Mouse (Mus musculus): Measurements from ENCODE around the gene Pbx1. TPM values are rescaled to one million over a fixed set of nuclear protein-coding genes. Genes with fewer than 3 reads are reported as not detected.

The Pbx1 gene
- polyA plus RNA-seq, 1 experiment from 2014 or later: 31.4 TPM

DNA sequence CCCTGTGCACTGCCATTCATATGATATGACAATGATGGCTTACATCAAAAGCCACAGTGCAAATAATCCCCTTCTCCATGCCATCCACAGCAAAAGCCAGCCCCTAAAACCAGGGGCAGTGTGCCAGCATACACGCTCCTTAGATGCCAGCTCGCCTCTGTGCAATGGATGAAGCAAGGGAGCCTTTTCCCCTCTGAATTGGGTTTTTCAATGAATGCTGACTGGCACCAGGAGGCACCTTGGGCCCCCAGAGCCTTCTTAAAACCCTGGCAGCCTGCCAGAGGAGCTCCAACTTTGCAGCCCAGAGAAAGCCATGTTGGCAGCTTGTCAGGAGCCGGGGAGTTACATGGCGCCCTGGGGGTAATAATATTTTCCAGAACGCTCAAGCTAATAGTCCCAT, 186.5 kb downstream of the Pbx1 start:
- ATAC-seq (ENCODE audit: low FRiP score): peak; percentile 16; the same call in 1 of the 2 replicates
- Histone ChIP-seq H3K4me3 (replicated peaks) (no peak overlapping the region), H3K4me1 (peaks cover 63% of the 10 kb centered on the region), H3K27ac (replicated peaks) (0 out of 2 replicates have a peak overlapping the region, but pooled peaks have one; percentile 15), H3K27me3 (replicated peaks) (no peaks in the 10 kb centered on the region), H3K4me2 (peak overlapping the region; percentile 7; the same call in 1 of the 2 replicates), H3K36me3 (no peaks in the 10 kb centered on the region), H3K9ac (replicated peaks) (no peak overlapping the region), H3K9me3 (replicated peaks) (no peaks in the 10 kb centered on the region)
- WGBS: 23% methylated on average over 5 of the region's 5 CpGs

DNA sequence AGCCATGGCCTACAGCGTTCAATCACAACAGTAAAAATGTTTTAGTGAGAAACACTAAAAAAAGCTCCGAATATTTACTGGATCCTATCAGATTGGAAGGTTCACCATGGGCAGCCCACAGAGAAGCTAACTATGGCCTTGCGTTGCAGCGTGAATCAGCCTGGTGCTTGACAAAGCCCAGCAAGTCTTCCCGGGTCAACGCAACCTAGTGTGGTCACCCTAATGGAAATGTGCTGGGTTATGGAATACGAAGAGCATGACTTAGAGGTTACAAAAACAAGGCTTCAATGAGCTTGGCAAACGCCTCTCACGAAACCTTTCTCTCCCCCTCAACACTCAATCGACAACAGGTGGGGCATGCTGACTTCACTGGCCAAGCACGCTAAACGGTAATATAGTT, 188.3 kb downstream of the Pbx1 start:
- H3K9me3 ChIP-seq (replicated peaks): no peaks in the 10 kb centered on the region
- H3K27ac ChIP-seq (replicated peaks): no peak overlapping the region
- H3K4me2 ChIP-seq: no peak overlapping the region
- no peak overlapping the region for H3K4me3 ChIP-seq (replicated peaks)
- H3K4me1 ChIP-seq: peaks cover 65% of the 10 kb centered on the region
- H3K36me3 ChIP-seq: no peaks in the 10 kb centered on the region
- H3K9ac ChIP-seq (replicated peaks): no peak overlapping the region
- 90% methylated on average over 12 of the region's 12 CpGs for WGBS
- H3K27me3 ChIP-seq (replicated peaks): no peaks in the 10 kb centered on the region
- no peak for ATAC-seq (ENCODE audit: low FRiP score)

DNA sequence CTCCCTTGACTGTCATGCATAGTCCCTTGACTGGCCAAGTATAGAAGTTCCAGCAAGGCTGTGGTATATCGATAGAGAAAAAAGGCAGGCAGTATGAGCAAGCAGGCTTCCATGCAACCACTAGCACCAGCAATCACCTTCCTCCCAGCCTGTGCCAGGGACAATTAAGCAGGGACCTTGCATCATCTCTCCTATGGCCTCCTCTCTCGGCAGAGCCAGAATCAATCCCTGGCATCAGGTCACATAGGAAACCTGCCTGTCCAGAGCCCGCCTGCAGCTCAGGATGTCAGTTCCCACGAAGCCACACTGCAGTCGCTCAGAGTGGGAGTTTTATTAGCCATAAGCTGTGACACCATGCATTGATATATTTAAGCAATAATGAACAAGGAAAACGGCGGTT, 189.0 kb downstream of the Pbx1 start:
- no peak overlapping the region for H3K4me2 ChIP-seq
- no peaks in the 10 kb centered on the region for H3K36me3 ChIP-seq
- H3K4me3 ChIP-seq (replicated peaks): no peak overlapping the region
- no peak for ATAC-seq (ENCODE audit: low FRiP score)
- H3K9ac ChIP-seq (replicated peaks): no peak overlapping the region
- H3K4me1 ChIP-seq: peaks cover 64% of the 10 kb centered on the region
- no peaks in the 10 kb centered on the region for H3K27me3 ChIP-seq (replicated peaks)
- H3K27ac ChIP-seq (replicated peaks): no peak overlapping the region
- H3K9me3 ChIP-seq (replicated peaks): no peaks in the 10 kb centered on the region
- 45% methylated on average over 7 of the region's 7 CpGs for WGBS

DNA sequence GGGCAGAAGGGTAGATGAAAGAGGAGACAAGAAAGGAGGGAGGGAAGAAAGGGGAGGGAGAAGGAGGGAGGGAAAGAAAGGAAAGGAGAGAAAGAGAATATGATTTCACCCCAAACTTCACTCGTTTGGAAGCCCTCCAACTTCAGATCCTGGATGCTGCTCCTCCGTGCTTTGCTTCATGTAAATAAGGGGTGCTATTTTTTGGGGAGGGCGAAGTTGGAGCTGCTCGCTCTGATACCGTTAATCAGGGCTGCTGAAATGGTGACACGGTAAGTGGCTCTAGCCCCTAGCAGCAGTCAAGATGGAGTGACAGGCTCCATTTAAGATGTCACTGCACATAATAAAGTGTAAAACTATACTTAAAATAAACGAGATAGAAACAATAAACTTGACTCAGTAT, 190.8 kb downstream of the Pbx1 start:
- no peak overlapping the region for H3K9ac ChIP-seq (replicated peaks)
- no peaks in the 10 kb centered on the region for H3K9me3 ChIP-seq (replicated peaks)
- H3K4me3 ChIP-seq (replicated peaks): no peak overlapping the region
- ATAC-seq (ENCODE audit: low FRiP score): no peak
- H3K4me2 ChIP-seq: no peak overlapping the region
- no peaks in the 10 kb centered on the region for H3K36me3 ChIP-seq
- no peak overlapping the region for H3K27ac ChIP-seq (replicated peaks)
- H3K4me1 ChIP-seq: peaks cover 52% of the 10 kb centered on the region
- H3K27me3 ChIP-seq (replicated peaks): no peaks in the 10 kb centered on the region
- WGBS: 19% methylated on average over 7 of the region's 7 CpGs

DNA sequence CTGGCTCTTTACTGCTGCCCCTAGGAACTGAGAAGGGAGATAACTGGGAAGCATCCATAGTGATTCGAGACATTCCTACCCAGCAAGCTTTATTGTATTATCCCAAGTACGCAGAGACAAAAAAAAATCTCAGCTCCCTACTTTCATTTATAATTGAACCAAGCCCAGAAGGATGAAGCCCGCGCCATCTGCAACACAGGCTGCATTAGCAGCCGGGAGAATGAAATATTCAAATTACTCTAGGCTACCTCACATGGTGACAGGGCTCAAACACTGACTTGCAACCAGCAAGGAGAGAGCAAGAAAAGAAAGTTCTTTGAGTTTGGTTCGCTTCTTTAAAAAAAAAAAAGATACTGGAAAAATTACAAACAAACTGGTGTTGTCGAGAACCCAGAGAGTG, 191.2 kb downstream of the Pbx1 start:
- Histone ChIP-seq H3K4me2 (no peak overlapping the region), H3K27ac (replicated peaks) (0 out of 2 replicates have a peak overlapping the region, but pooled peaks have one; percentile 25), H3K36me3 (no peaks in the 10 kb centered on the region), H3K9me3 (replicated peaks) (no peaks in the 10 kb centered on the region), H3K27me3 (replicated peaks) (no peaks in the 10 kb centered on the region), H3K4me1 (peaks cover 47% of the 10 kb centered on the region), H3K9ac (replicated peaks) (no peak overlapping the region), H3K4me3 (replicated peaks) (no peak overlapping the region)
- ATAC-seq (ENCODE audit: low FRiP score): no peak
- 29% methylated on average over 7 of the region's 7 CpGs for whole genome bisulfite sequencing

DNA sequence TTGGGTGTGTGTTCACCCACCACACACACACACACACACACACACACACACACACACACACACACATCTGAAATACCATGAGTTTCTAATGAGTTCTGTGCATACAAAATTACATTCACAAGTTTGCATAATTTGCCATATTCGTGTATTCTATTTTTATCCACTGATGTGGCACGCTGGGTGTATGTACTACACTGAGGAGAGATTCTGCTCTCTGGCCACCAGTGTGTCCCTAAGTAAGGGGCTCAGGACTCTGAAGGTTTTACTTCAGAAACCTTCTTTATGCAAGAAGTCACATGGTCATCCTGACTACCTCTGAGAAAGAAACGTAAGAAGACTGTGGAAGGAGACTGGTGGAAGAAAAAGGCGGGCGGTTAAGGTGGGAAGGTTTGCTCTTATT, 191.7 kb downstream of the Pbx1 start:
- no peak for ATAC-seq (ENCODE audit: low FRiP score)
- Histone ChIP-seq H3K4me3 (replicated peaks) (no peak overlapping the region), H3K9ac (replicated peaks) (no peak overlapping the region), H3K27ac (replicated peaks) (0 out of 2 replicates have a peak overlapping the region, but pooled peaks have one; percentile 25), H3K36me3 (no peaks in the 10 kb centered on the region), H3K4me2 (no peak overlapping the region), H3K4me1 (peaks cover 42% of the 10 kb centered on the region), H3K9me3 (replicated peaks) (no peaks in the 10 kb centered on the region), H3K27me3 (replicated peaks) (no peaks in the 10 kb centered on the region)
- WGBS: 86% methylated on average over 5 of the region's 5 CpGs

DNA sequence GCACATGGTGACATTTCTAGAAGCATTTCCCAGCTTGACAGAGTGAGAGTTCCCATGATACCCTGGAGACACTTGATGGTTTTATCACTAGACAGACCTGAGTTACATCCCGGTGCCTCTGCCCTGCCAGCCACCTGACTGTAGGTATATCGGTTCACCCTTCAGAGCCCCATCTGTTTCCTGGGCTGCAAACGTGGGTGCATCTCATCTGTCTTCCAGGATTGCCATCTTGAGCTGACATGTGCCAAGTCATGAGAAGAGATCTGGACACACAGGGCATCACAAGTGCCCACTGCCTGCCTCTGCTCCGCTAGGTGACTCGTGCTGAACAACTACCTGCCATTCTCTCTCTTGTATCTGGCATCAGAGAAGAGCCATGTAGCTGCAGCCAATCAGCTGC, 196.0 kb downstream of the Pbx1 start:
- no peaks in the 10 kb centered on the region for H3K27me3 ChIP-seq (replicated peaks)
- WGBS: 87% methylated on average over 5 of the region's 5 CpGs
- no peak overlapping the region for H3K4me2 ChIP-seq
- no peak for ATAC-seq (ENCODE audit: low FRiP score)
- H3K36me3 ChIP-seq: no peaks in the 10 kb centered on the region
- H3K9ac ChIP-seq (replicated peaks): no peak overlapping the region
- H3K4me1 ChIP-seq: peaks cover 22% of the 10 kb centered on the region
- H3K27ac ChIP-seq (replicated peaks): no peak overlapping the region
- H3K9me3 ChIP-seq (replicated peaks): no peaks in the 10 kb centered on the region
- H3K4me3 ChIP-seq (replicated peaks): no peak overlapping the region

DNA sequence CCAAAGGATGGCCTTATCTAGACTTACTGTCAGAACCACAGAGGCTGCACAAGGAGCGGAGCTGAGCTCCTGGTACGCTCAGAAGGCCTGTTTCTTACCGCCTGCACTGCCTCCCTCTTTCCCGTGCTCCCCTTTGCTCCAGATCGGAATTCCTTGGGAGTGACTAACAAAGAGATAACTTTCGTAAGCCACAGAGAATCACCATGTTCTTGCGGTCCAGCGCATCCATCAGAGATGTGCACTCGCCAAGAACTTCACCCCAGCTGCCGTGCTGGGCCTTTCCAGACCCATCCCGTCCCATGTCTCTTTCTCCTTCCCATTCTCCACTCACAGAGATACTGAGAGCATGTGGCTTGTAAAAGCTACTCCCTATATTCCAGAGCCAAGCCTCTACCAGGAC, 197.7 kb downstream of the Pbx1 start:
- H3K4me1 ChIP-seq: peaks cover 28% of the 10 kb centered on the region

DNA sequence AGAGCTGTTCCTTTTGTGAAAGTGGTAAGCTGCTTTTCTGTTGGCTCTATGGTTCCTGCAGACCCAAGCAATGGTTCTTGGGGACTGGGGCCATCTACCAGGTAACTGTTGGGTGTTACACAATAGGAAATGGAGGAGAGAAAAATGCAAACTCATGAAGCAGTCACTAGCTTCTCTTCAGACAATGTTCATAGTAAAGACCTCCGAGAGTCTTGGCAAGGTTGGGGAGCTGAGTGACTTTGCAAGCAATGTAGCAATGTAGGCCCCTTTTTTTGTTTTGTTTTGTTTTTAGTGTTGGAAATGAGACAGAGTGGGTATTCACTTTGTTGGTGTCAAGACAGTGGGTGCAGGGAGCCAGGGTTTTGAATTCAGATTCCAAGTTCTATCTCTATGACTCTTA, 198.9 kb downstream of the Pbx1 start:
- 92% methylated on average over 1 of the region's 1 CpGs for WGBS
- H3K9me3 ChIP-seq (replicated peaks): no peaks in the 10 kb centered on the region
- no peaks in the 10 kb centered on the region for H3K27me3 ChIP-seq (replicated peaks)
- H3K36me3 ChIP-seq: no peaks in the 10 kb centered on the region
- no peak overlapping the region for H3K4me3 ChIP-seq (replicated peaks)
- H3K9ac ChIP-seq (replicated peaks): no peak overlapping the region
- no peak for ATAC-seq (ENCODE audit: low FRiP score)
- peaks cover 32% of the 10 kb centered on the region for H3K4me1 ChIP-seq
- no peak overlapping the region for H3K4me2 ChIP-seq
- no peak overlapping the region for H3K27ac ChIP-seq (replicated peaks)

More for the DNA sequence above, 197.7 kb downstream of the Pbx1 start:
- no peaks in the 10 kb centered on the region for H3K9me3 ChIP-seq (replicated peaks)
- no peak overlapping the region for H3K27ac ChIP-seq (replicated peaks)
- no peak overlapping the region for H3K4me2 ChIP-seq
- no peak for ATAC-seq (ENCODE audit: low FRiP score)
- no peaks in the 10 kb centered on the region for H3K27me3 ChIP-seq (replicated peaks)
- no peak overlapping the region for H3K9ac ChIP-seq (replicated peaks)
- H3K4me3 ChIP-seq (replicated peaks): no peak overlapping the region
- no peaks in the 10 kb centered on the region for H3K36me3 ChIP-seq
- 74% methylated on average over 11 of the region's 11 CpGs for WGBS

DNA sequence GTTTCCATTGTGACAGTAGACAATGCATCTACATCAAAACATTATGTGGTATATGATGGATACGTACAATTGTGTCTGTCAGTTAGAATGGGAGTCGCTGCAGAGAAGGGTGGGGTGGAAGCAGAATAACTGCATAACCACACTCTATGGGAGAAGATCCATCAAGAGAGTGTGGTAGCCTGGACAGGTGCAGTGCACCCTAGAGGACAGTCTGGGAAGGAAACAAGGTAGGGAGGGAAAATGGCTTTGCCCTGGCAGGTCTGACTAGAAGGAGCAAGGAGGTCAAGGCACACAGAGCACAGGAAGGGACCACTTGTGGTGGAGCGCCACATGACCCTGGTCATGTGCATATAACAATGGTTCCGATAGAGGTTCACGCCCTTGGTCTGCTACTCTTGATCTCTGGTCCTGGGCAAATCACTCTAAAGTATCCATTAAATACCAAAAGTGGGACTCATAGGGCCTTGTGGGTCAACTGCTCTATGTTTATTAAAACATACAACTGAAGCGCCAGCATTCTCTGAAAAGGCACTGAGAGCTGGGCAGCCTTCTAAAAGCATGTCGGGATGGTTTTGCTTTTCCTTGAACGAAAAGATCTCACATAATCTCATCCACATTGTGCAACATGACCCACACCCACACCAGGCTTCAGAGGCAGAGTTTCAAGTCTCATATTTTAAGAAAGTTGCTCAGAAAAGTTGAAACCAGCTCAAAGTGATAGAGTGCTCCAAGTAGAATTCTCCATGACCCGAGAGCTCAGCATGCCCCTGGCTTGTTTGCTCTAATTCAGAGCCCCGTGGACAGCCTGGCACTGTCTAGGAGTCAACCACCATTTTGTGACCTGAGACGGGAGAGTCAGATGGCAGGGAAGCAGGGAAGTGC, 200.3 kb downstream of the Pbx1 start:
- Histone ChIP-seq H3K4me3 (replicated peaks) (no peak overlapping the region), H3K27me3 (replicated peaks) (no peaks in the 10 kb centered on the region), H3K4me2 (no peak overlapping the region), H3K9me3 (replicated peaks) (no peaks in the 10 kb centered on the region), H3K9ac (replicated peaks) (no peak overlapping the region), H3K36me3 (no peaks in the 10 kb centered on the region), H3K4me1 (peaks cover 33% of the 10 kb centered on the region), H3K27ac (replicated peaks) (peak overlapping the region; percentile 58; the same call in 1 of the 2 replicates)
- no peak for ATAC-seq (ENCODE audit: low FRiP score)
- 94% methylated on average over 11 of the region's 11 CpGs for WGBS

DNA sequence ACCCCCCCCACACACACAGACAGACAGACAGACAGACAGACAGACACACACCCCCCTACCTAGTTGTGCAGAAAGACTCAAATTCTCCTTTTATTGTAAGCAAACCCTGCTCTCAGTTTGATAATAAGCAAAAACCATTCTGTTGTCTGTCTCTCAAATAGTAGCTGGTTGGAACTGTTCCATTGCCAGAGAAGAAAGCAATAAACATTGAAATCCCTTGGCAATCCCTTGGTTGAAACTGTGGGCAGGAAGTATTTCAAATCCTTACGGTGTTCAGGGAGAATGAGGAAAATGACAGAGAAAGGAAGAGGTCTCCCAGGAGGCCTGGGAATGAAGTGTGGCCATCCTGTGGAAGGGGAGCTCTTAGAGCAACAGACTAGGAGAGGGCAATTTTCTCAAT, 201.2 kb downstream of the Pbx1 start:
- Histone ChIP-seq H3K36me3 (no peaks in the 10 kb centered on the region), H3K4me3 (replicated peaks) (no peak overlapping the region), H3K27me3 (replicated peaks) (no peaks in the 10 kb centered on the region), H3K4me1 (peaks cover 43% of the 10 kb centered on the region), H3K9me3 (replicated peaks) (no peaks in the 10 kb centered on the region), H3K27ac (replicated peaks) (peak overlapping the region; percentile 58), H3K4me2 (no peak overlapping the region), H3K9ac (replicated peaks) (no peak overlapping the region)
- WGBS: 4% methylated on average over 1 of the region's 1 CpGs
- no peak for ATAC-seq (ENCODE audit: low FRiP score)

DNA sequence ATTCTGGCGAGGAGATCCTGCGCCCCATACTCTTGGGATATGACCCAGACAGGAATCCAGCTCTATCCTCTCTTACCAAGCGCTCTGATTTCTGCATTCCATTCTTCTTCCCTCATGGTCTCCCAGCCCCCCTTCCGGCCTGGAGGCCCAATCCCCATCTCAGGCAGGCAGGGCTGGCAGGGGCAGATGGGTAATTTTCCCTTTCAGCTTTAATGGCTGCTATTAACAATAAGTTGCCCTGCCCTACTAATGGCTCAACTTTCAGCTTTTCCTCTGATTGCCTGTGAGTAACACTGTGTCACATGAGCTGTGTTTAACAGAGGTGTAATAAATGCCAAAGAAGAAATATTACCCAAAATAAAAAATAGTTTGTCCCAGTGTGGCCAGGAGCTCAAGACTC, 201.9 kb downstream of the Pbx1 start:
- peak overlapping the region; percentile 58 for H3K27ac ChIP-seq (replicated peaks)
- peaks cover 50% of the 10 kb centered on the region for H3K4me1 ChIP-seq
- no peaks in the 10 kb centered on the region for H3K27me3 ChIP-seq (replicated peaks)
- no peaks in the 10 kb centered on the region for H3K36me3 ChIP-seq
- no peak for ATAC-seq (ENCODE audit: low FRiP score)
- H3K4me3 ChIP-seq (replicated peaks): no peak overlapping the region
- H3K9me3 ChIP-seq (replicated peaks): no peaks in the 10 kb centered on the region
- no peak overlapping the region for H3K9ac ChIP-seq (replicated peaks)
- 22% methylated on average over 4 of the region's 4 CpGs for WGBS
- H3K4me2 ChIP-seq: no peak overlapping the region

All from neural tube, embryonic 15.5 days (tissue).